Mouse (Mus musculus) G1E (cell line): Measurements from ENCODE around the gene Prtn3.

ENCODE experiments used
- CTCF ChIP-seq: IDR thresholded peaks from 2 replicates; pipeline ENCODE4 v1.5.1; 2012; ENCODE audit warnings: low read depth, low read length, inconsistent platforms, mixed read lengths
- GATA1 ChIP-seq: IDR thresholded peaks from 2 replicates; pipeline ENCODE4 v1.6.1; 2012; ENCODE audit warnings: borderline replicate concordance, low read length, inconsistent platforms, mixed read lengths
- POLR2AphosphoS5 ChIP-seq: IDR thresholded peaks from 2 replicates; pipeline ENCODE4 v1.6.1; 2012; ENCODE audit warnings: low read depth, low read length, inconsistent platforms; ENCODE audit not compliant: insufficient replicate concordance
- TAL1 ChIP-seq: conservative IDR thresholded peaks from 2 replicates; pipeline ENCODE4 v1.6.1; 2012; ENCODE audit warnings: low read depth, low read length, inconsistent platforms, mixed read lengths

- TF ChIP-seq TAL1 (no peak), CTCF (no peak), GATA1 (no peak), POLR2AphosphoS5 (no peak)
Observed at GRCm38 (mm10) chr10:79932736-79933135, 58.5 kb downstream of the Prtn3 start.
